Mouse (Mus musculus) gastrocnemius, adult 18-20 months (tissue): Measurements from ENCODE around the gene Dlgap1. TPM values are rescaled to one million over a fixed set of nuclear protein-coding genes. Genes with fewer than 3 reads are reported as not detected.

ENCODE experiments used
- DNase-seq: peaks from one replicate; pipeline ENCODE4 v3.0.0; 2021; ENCODE audit warnings: low spot score
- total RNA-seq, 2 experiments: library from RNA; stranded (reverse); gene quantifications; 2 replicates each; pipeline ENCODE4 v1.2.3; 2021

The Dlgap1 gene
- total RNA-seq, 2 experiments from 2014 or later: 0.37 to 0.40 TPM

GRCm38 (mm10) chr17:70339821-70340220, 370.9 kb downstream of the Dlgap1 start:
- no peak for DNase-seq

DNA sequence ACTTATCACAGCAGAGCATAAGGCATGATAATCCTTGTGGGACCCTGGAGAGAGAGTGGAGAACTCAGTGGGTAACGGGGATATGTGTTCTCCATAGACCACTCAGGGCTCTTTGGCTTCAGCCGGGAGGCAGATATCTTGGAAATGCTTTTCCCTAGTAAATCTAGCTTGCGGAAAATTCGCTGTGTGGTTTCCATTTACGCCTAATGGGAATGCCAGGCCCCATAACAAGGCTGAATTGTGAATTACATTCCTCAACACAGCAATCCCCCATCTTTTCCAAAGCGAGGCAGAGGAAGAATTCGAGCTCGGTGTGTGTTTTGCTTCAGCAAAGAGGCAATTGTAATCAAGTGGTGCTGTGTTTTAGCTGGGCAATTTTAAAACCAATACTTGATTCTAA, 372.4 kb downstream of the Dlgap1 start:
- DNase-seq: no peak

- no peak for DNase-seq
Observed at GRCm38 (mm10) chr17:70341920-70342319, 373.0 kb downstream of the Dlgap1 start.

DNA sequence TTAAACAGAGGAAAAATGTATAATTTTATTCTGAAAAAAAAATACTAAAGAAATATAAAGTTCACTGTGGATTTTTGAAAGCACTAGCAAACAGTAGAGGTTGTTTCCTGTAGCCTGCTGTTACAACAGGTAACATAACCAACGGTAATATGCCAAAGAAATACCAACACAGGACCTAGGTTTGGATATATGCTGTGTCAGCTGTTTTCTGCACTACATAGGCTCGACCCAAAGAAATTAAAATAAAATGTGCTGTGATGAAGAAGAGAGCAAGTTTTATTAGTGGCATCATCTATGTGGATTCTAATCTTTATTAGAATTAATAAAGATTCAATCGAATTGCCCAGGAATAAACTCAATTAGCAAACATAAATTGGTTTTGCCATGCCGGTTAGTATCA, 378.5 kb downstream of the Dlgap1 start:
- DNase-seq: no peak

GRCm38 (mm10) chr17:70363561-70363960, 394.7 kb downstream of the Dlgap1 start:
- no peak for DNase-seq

DNA sequence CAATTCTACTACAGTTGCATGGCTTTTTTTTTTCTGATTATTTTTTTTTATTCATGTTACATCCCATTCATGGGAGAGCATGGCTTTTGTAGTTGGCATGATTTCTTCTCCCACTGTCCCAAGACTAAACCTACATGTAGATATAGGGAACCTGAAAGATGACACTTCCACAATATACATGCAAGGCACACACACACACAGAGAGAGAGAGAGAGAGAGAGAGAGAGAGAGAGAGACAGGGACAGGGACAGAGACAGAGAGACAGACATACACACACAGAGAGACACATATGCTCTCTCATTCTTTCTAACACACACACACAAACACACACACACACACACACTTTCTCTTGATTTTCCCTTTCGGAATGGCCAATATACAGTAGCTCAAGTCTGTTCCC, 395.1 kb downstream of the Dlgap1 start:
- DNase-seq: no peak

DNA sequence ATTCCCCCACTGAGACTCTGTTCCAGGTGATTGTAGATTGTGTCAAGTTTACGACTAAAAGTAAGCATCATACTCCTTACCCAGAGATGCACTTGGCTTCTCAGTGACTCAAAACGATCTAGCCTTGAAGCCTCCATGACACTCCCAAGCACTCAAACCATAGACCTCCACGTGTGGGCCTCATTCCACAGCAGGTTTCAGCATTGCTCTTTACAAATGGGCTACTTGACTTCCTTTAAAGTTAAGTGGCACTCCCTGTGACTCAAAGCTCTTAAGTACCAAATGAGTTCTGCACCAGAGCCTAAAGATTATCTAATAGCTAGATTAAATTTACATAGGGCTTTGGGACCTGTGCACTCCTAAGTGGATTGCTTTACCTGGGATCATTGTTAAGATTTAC, 400.3 kb downstream of the Dlgap1 start:
- no peak for DNase-seq

GRCm38 (mm10) chr17:70377020-70377419, 408.1 kb downstream of the Dlgap1 start:
- no peak for DNase-seq

DNA sequence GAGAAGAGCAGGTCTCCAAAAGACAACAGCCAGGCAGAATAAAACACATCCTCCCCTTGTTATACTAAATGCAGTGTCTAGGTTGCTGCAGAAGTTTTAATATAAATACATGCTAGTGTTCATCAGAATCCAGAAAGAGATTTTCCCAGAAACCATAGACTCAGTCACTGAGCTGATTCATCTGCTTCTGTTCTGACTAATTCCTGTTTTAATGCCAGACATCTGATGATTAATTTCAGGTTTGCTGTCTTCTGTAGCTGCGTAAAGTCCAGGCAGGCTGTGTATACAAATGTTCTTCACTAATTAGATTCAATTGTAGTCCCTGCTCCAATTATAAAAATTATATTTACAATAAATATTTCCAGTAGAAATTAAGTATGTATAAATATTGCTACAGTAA, 419.6 kb downstream of the Dlgap1 start:
- DNase-seq: no peak

GRCm38 (mm10) chr17:70397220-70397619, 428.3 kb downstream of the Dlgap1 start:
- no peak for DNase-seq

GRCm38 (mm10) chr17:70397708-70398107, 428.8 kb downstream of the Dlgap1 start:
- DNase-seq: no peak

GRCm38 (mm10) chr17:70401909-70402308, 433.0 kb downstream of the Dlgap1 start:
- no peak for DNase-seq

- DNase-seq: no peak
Observed at GRCm38 (mm10) chr17:70403750-70404149, 434.9 kb downstream of the Dlgap1 start.

- DNase-seq: no peak
Observed at GRCm38 (mm10) chr17:70414202-70414601, 445.3 kb downstream of the Dlgap1 start.

- no peak for DNase-seq
Observed at GRCm38 (mm10) chr17:70427866-70428265, 459.0 kb downstream of the Dlgap1 start.

GRCm38 (mm10) chr17:70429746-70430451, 461.0 kb downstream of the Dlgap1 start:
- DNase-seq: peak; percentile 39

- DNase-seq: peak; percentile 5
Observed at GRCm38 (mm10) chr17:70430452-70430787, 461.5 kb downstream of the Dlgap1 start.

DNA sequence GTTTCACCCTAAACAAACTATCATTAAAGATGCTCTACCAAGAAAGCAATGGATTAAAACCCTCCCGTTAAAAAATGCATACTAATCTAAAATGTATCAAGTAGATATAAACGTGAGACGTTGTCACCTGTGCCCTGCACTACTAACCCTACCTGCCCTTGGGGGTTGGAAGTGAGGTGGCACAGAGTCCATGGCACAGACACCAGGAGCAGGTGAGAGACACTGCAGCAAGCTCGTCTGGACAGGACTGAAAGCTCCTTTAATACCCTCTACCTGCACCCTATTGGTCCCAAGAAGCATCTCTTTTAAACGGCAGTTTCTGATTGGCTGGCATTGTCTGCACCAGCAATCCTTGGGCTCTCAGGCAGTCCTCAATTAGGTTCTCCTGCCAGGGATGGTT, 464.0 kb downstream of the Dlgap1 start:
- no peak for DNase-seq

- no peak for DNase-seq
Observed at GRCm38 (mm10) chr17:70434549-70434948, 465.7 kb downstream of the Dlgap1 start.

- no peak for DNase-seq
Observed at GRCm38 (mm10) chr17:70435612-70436011, 466.7 kb downstream of the Dlgap1 start.

GRCm38 (mm10) chr17:70437229-70437628, 468.4 kb downstream of the Dlgap1 start:
- DNase-seq: no peak

- DNase-seq: no peak
Observed at GRCm38 (mm10) chr17:70442976-70443375, 474.1 kb downstream of the Dlgap1 start.

GRCm38 (mm10) chr17:70446451-70446850, 477.6 kb downstream of the Dlgap1 start:
- no peak for DNase-seq

DNA sequence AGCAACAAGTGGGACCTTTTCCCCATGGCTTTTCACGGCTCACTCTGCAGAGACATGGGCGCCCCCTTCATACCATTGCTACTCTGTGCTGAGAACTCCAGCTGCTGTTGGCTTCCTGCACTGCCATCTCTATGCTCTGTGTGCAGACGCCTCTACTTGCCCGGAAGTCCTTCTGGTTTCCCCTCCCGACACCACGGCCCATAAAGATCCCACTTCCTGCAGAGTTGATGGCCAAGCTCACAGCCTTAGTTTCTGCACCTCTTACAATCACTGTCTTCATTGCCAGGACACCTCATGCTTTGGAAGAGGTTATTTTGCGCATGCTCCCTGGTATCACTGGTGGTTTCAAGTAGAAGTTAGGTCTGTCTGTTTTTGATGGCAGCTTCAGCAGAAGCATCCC, 486.2 kb downstream of the Dlgap1 start:
- no peak for DNase-seq
